Mouse (Mus musculus) olfactory bulb, adult 2 months (tissue): ENCODE data around the gene Mthfd2.
"Not testable (repeated sequence)": the region's sequence is repeated elsewhere in the genome, so short reads cannot be mapped to it uniquely, and the experiment has no call there.

ENCODE experiments used
- CTCF ChIP-seq: fragments of 200-500 bp; IDR thresholded peaks from 2 replicates; pipeline ENCODE4 v1.5.1; 2012; ENCODE audit warnings: low read depth, mild to moderate bottlenecking, low read length, moderate library complexity; ENCODE audit not compliant: insufficient read depth
- POLR2A ChIP-seq: fragments of 200-500 bp; IDR thresholded peaks from 2 replicates; pipeline ENCODE4 v1.6.1; 2012; ENCODE audit warnings: mild to moderate bottlenecking, low read depth, low read length, moderate library complexity; ENCODE audit not compliant: insufficient read depth

DNA sequence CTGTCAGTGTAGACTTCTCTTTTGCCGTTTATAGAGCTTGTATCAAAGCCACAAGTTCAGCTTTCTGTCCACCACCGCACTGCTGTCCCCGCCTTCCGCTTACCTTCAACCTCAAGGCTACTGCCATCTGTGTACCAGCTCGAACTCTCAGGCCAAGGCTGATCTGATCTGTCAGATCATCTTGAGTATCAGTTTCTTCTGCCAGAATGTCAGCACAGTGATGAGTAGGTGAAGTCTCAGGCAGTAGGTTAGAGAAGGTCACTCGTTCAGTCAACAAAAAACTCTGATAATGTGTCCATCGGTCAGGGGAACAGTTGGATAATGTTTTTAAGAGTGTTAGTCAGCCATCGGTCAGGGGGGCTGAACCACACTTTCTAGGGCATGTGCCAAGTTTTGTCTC is 19.6 kb upstream of the Mthfd2 start:
- not testable (repeated sequence) for TF ChIP-seq CTCF, POLR2A
